Mouse (Mus musculus) kidney, embryonic 15.5 days (tissue): ENCODE data around the gene Shbg. TPM values are rescaled to one million over a fixed set of nuclear protein-coding genes. Genes with fewer than 3 reads are reported as not detected.

Experiments
- ATAC-seq: fragments of 200-750 bp; cut with Nextera tagmentation; replicated peaks from 2 replicates; pipeline ENCODE4 v1.8.0; 2017; ENCODE audit warnings: moderate TSS enrichment; ENCODE audit not compliant: low FRiP score
- H3K27ac ChIP-seq: fragments of 300-500 bp; sonication (generic); 2 replicates; pipeline ENCODE4 v1.5.1; 2015; ENCODE audit warnings: mild to moderate bottlenecking, inconsistent platforms
- H3K27me3 ChIP-seq: fragments of 300-500 bp; sonication (generic); 2 replicates; pipeline ENCODE4 v1.6.1; 2015; ENCODE audit warnings: inconsistent platforms
- H3K36me3 ChIP-seq: fragments of 300-500 bp; sonication (generic); 2 replicates; pipeline ENCODE4 v1.6.1; 2015; ENCODE audit warnings: inconsistent platforms
- H3K4me1 ChIP-seq: fragments of 300-500 bp; sonication (generic); 2 replicates; pipeline ENCODE4 v1.6.1; 2015; ENCODE audit warnings: inconsistent platforms
- H3K4me2 ChIP-seq: fragments of 300-500 bp; sonication (generic); 2 replicates; pipeline ENCODE4 v1.6.1; 2015; ENCODE audit warnings: moderate library complexity, mild to moderate bottlenecking, inconsistent platforms
- H3K4me3 ChIP-seq: fragments of 300-500 bp; sonication (generic); replicated peaks from 2 replicates; pipeline ENCODE4 v1.5.1; 2015; ENCODE audit warnings: mild to moderate bottlenecking, inconsistent platforms
- H3K9ac ChIP-seq: fragments of 300-500 bp; sonication (generic); 2 replicates; pipeline ENCODE4 v1.6.1; 2015; ENCODE audit warnings: mild to moderate bottlenecking, inconsistent platforms
- H3K9me3 ChIP-seq: fragments of 300-500 bp; sonication (generic); replicated peaks from 2 replicates; pipeline ENCODE4 v1.6.1; 2016; ENCODE audit warnings: inconsistent platforms
- WGBS: fragments of 180-500 bp; shearing (Covaris S2); methylation state at CpG from one replicate; pipeline ENCODE4 v1.1.7; 2015; ENCODE audit warnings: mixed read lengths; 5-methylcytosine and 5-hydroxymethylcytosine counted together
- polyA plus RNA-seq: library from polyadenylated mRNA; unstranded; fragments of >200 nt; fragmentation: Nextera tagmentation; extraction: Ambion mirVana; gene quantifications from 2 replicates; pipeline ENCODE4 v1.2.1, GENCODE M21; 2015

Shbg gene
- 0.30 and 0.49 TPM in 2 replicates for polyA plus RNA-seq

DNA sequence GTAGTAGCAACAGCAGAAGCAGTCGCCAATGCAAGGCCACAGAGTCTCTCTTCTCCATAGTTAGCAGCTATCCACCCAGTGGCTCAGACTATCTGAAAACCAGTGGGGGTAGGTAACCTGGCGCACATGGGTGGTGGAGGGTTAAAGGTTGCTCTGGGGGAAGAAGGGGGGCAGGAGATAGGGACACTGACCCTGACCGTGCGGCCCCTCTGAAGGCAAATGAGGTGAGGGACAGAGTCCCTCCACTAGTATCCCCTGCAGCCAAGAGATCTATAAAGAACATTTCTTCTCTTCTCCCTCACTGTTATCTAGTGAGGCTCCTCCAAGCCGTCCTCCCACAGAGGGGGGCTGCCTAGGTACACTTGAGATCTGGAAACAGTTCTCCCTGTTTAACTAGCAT is at the start of gene Shbg:
Gene Shbg, minus strand, starts transcription at position 101 of the 400 bp plus-strand sequence.
- Histone ChIP-seq H3K9ac (no peak within 1 kb of the TSS), H3K9me3 (no peaks in the 10 kb centered on the region), H3K4me2 (no peak within 1 kb of the TSS), H3K36me3 (no peaks in the 10 kb centered on the region), H3K4me3 (no peak within 1 kb of the TSS), H3K27me3 (peaks cover 8% of the 10 kb centered on the region; the same call in 1 of the 2 replicates), H3K27ac (no peak within 1 kb of the TSS), H3K4me1 (peaks cover 14% of the 10 kb centered on the region)
- WGBS: 60% methylated on average over 5 of the region's 5 CpGs
- no peak for ATAC-seq

DNA sequence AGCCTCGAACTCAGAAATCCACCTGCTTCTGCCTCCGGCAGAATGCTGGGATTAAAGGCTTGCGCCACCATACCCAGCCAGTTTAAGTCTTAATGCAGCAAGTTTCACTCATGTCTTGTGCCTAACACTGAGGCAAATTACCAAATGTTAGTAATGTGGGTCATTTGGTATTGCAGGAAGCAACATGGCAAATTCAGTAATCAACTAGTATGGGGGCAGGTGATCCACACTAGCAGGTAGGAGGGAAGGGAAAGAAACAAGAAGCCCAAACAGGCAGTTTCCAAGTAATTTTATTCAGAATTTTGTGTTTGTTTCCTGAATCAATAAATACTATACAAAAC is 48.9 kb upstream of the Shbg start:
- no peak for ATAC-seq
- H3K9ac ChIP-seq: no peak overlapping the region
- H3K27ac ChIP-seq: peak overlapping the region; percentile 58; the same call in 1 of the 2 replicates
- no peaks in the 10 kb centered on the region for H3K9me3 ChIP-seq
- 89% methylated on average over 3 of the region's 3 CpGs for WGBS
- H3K4me3 ChIP-seq: no peak overlapping the region
- no peak overlapping the region for H3K4me2 ChIP-seq
- no peaks in the 10 kb centered on the region for H3K27me3 ChIP-seq
- peaks cover 40% of the 10 kb centered on the region for H3K4me1 ChIP-seq
- peaks cover 78% of the 10 kb centered on the region for H3K36me3 ChIP-seq

DNA sequence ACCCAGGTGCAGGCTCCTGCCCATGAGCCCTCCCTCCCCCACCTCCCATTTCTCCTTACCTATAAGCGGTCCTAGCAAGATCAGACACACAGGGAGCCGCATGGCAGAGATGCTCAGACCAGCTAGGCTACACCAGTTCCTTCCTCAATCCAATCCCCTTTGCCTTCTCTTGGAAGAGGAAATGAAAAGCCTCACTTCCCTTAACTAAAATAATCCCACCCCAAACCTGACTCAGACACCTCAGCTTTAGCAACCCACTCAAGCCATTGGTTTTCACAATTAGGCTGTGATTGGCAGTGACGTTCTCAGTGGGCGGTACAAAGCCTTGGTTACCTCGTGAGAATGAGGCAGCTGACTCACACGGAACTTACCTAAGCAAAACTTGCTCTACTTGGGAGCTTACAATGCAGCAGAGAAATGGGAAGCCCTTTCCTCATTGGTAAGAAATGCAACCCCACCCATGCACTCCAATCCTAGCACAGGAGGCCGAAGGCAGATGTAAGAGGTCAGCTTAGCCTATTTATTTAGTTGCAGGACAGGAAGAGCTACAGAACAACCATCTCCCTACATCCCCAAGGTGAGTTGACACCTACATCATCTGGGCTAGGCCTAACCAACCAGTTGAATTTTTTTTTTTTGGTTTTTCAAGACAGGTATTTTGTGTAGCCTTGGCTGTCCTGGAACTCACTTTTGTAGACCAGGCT is 48.4 kb upstream of the Shbg start, which contains the start of gene Cd68:
Gene Cd68, minus strand, starts transcription at position 193 of the 704 bp plus-strand sequence.
- 37% methylated on average over 7 of the region's 7 CpGs for WGBS
- no peaks in the 10 kb centered on the region for H3K27me3 ChIP-seq
- peak within 1 kb of the TSS; percentile 58; the same call in 1 of the 2 replicates for H3K27ac ChIP-seq
- peaks cover 78% of the 10 kb centered on the region for H3K36me3 ChIP-seq
- no peak within 1 kb of the TSS for H3K9ac ChIP-seq
- no peak for ATAC-seq
- no peak within 1 kb of the TSS for H3K4me3 ChIP-seq
- H3K9me3 ChIP-seq: no peaks in the 10 kb centered on the region
- peaks cover 45% of the 10 kb centered on the region for H3K4me1 ChIP-seq
- H3K4me2 ChIP-seq: no peak within 1 kb of the TSS

DNA sequence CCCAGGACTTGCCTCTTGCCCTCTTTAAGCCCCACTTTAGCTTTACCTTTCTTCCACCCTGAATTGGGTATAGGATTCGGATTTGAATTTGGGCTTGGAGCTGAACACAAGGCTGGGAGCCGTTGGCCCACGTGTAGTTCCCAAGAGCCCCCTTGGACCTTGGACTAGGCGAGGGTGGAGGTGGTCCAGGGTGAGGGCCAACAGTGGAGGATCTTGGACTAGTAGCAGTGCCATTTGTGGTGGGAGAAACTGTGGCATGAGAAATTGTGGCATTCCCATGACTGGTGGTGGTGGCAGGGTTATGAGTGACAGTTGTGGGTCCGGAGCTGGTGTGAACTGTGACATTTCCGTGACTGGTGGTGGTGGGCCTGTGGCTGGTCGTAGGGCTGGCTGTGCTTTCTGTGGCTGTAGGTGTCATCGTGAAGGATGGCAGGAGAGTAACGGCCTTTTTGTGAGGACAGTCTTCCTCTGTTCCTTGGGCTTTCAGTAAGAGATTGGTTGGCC is 47.8 kb upstream of the Shbg start:
- Histone ChIP-seq H3K27ac (peak overlapping the region; percentile 58; the same call in 1 of the 2 replicates), H3K36me3 (peaks cover 73% of the 10 kb centered on the region), H3K9me3 (no peaks in the 10 kb centered on the region), H3K4me3 (no peak overlapping the region), H3K4me2 (no peak overlapping the region), H3K9ac (no peak overlapping the region), H3K27me3 (no peaks in the 10 kb centered on the region), H3K4me1 (peaks cover 47% of the 10 kb centered on the region)
- ATAC-seq: no peak
- WGBS: 70% methylated on average over 9 of the region's 9 CpGs

DNA sequence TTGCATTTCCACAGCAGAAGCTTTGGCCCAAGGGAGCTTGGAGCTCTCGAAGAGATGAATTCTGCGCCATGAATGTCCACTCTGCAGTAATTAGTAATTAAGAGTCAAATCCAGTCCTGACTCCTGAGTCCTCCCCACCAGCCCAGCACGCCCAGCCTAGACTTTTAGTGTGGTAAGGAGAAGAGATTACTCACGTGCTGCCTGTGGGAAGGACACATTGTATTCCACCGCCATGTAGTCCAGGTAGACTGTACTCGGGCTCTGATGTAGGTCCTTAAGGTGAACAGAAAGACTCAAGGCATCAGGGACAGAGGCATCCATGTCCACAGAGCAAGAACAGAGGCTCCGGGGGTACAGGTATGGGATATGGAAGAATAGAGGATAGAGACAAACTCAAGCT is 47.1 kb upstream of the Shbg start:
- peaks cover 43% of the 10 kb centered on the region for H3K4me1 ChIP-seq
- no peak overlapping the region for H3K27ac ChIP-seq
- no peak for ATAC-seq
- 91% methylated on average over 7 of the region's 7 CpGs for WGBS
- H3K9me3 ChIP-seq: no peaks in the 10 kb centered on the region
- H3K27me3 ChIP-seq: no peaks in the 10 kb centered on the region
- H3K4me3 ChIP-seq: no peak overlapping the region
- peaks cover 68% of the 10 kb centered on the region for H3K36me3 ChIP-seq
- H3K9ac ChIP-seq: no peak overlapping the region
- no peak overlapping the region for H3K4me2 ChIP-seq

DNA sequence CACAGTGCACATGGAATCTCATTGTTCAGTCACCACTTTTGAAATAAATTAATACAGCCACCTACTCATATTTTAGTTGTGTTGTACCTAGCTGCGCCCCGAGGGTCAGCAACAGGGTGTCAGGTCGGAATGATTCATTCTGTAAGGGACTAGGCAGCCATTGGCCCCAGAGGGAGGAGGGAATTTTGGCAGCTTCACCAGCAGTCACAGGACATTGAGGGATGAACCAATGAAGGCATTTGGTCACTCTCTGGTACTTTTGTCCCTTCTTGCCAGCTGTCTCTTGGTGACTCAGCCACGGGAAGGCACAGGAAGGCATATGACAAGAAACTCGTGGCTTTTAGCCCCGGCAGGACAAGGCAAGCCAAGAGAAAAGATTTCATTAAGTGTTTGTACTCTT is 46.1 kb upstream of the Shbg start:
- no peak for ATAC-seq
- WGBS: 85% methylated on average over 6 of the region's 6 CpGs
- H3K27ac ChIP-seq: peak overlapping the region; percentile 97

DNA sequence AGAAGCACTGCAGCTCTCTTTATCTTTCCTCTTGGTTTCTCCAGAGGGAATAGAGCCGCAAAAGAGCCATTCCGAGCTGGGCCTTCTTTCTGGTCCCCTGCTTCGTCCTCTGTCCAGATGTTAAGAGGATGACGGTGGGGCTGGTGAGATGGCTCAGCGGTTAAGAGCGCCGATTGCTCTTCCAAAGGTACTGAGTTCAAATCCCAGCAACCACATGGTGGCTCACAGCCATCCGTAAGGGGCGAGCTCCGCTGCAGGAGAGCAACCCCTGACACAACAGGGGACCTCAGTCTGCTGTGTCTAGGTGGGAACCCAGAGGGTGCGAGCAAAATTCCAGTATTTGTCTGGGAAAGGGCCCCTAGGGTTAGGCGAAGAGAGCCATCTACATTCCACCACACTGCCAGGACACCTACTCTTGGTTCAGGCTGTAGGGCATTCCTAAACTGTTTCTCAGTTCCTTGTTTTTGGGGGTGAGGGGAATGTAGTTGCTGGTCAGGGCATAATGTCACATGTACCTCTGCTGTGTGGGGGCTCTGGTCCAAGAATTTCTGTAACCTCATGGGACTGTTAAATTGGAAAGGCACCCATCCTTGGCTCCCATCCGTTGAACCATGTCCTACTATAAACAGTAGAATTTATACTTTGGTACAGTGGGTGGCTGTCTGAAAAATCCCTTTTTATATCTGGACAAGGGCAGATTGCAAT is 45.4 kb upstream of the Shbg start:
- Histone ChIP-seq H3K27me3 (no peaks in the 10 kb centered on the region), H3K4me3 (peak overlapping the region; percentile 67), H3K9ac (peak overlapping the region; percentile 56), H3K36me3 (peaks cover 66% of the 10 kb centered on the region), H3K27ac (peak overlapping the region; percentile 97), H3K4me2 (peak overlapping the region; percentile 59), H3K9me3 (no peaks in the 10 kb centered on the region), H3K4me1 (peaks cover 28% of the 10 kb centered on the region)
- 0 out of 2 replicates have a peak, but pooled peaks have one; percentile 2 for ATAC-seq
- 63% methylated on average over 13 of the region's 13 CpGs for WGBS

More for the DNA sequence above, 46.1 kb upstream of the Shbg start:
- Histone ChIP-seq H3K4me2 (no peak overlapping the region), H3K4me3 (no peak overlapping the region), H3K4me1 (peaks cover 33% of the 10 kb centered on the region), H3K9me3 (no peaks in the 10 kb centered on the region), H3K27me3 (no peaks in the 10 kb centered on the region), H3K36me3 (peaks cover 66% of the 10 kb centered on the region), H3K9ac (no peak overlapping the region)

DNA sequence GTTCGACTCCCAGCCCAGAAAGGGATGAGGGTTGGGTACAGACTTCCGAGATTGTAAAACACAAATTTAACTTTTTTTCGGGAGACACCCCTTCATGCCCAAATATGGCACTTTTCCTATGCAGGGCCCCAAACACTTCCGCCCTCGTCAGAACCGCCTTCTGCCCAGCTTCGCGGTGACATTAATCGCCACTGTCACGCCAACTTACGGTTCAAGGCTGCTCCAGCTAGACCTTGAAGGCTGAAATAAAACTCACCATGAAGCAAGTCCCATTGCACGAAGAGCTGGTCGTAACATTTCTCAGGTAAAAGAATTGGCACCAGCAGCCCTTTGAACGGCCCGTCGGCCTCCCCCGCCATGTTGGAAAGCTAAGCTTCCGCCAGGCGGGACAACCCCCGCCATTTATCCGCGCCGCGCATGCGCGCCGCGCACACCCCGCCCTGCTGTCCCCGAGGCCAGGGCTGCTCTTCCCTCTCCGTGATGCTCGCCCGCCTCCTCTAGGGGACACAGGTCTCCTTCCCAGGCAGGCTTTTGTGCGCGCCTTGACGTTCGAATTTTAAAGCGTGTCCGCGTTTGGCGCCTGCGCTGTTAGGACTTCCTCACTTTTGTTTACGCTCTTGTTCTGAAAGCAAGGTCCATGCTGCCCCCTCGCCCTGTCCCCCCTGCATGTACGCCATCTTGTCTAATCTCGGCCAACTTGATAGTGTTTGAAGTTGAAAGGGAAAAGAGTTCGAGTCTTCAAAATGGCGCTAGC is 44.7 kb upstream of the Shbg start, which contains the start of gene Mpdu1:
Gene Mpdu1, minus strand, starts transcription at position 430 of the 754 bp plus-strand sequence.
- Histone ChIP-seq H3K4me1 (peaks cover 28% of the 10 kb centered on the region), H3K27me3 (no peaks in the 10 kb centered on the region), H3K36me3 (peaks cover 66% of the 10 kb centered on the region), H3K9ac (peak within 1 kb of the TSS; percentile 56), H3K9me3 (no peaks in the 10 kb centered on the region), H3K27ac (peak within 1 kb of the TSS; percentile 97), H3K4me2 (peak within 1 kb of the TSS; percentile 59), H3K4me3 (peak within 1 kb of the TSS; percentile 67)
- ATAC-seq: peak; percentile 96
- WGBS: under 1% methylated on average over 48 of the region's 48 CpGs

DNA sequence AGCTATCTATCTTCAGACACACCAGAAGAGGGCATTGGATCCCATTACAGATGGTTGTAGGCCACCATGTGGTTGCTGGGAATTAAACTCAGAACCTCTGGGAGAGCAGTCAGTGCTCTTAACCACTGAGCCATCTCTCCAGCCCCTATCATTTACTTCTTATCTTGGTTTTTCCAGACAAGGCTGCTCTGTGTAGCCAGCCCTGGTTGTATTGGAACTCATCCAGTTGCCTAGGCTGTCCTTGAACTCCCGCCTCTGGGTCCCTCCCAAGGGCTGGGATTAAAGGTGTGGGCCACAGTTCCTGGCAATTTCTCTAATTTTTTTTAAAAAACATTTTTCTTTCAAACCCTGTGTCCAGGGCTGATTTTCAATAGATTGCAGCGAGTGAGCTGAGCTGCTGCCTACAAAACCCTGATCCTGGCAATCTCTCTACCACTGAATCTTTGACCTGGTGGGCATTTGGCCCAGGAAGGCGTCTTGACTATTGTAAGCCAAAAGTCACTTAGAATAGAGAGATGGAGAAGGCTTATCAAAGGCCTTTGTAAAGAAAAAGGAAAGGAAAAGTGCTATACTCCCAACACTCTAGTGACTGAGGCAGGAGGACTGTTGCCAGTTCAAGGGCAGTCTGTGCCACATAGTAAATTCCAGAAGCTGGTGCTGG is 43.6 kb upstream of the Shbg start:
- Histone ChIP-seq H3K27ac (peak overlapping the region; percentile 97), H3K4me1 (peaks cover 36% of the 10 kb centered on the region), H3K9ac (peak overlapping the region; percentile 56), H3K36me3 (peaks cover 64% of the 10 kb centered on the region), H3K4me2 (peak overlapping the region; percentile 59), H3K4me3 (peak overlapping the region; percentile 67), H3K9me3 (no peaks in the 10 kb centered on the region), H3K27me3 (no peaks in the 10 kb centered on the region)
- ATAC-seq: no peak
- WGBS: 83% methylated on average over 3 of the region's 3 CpGs

DNA sequence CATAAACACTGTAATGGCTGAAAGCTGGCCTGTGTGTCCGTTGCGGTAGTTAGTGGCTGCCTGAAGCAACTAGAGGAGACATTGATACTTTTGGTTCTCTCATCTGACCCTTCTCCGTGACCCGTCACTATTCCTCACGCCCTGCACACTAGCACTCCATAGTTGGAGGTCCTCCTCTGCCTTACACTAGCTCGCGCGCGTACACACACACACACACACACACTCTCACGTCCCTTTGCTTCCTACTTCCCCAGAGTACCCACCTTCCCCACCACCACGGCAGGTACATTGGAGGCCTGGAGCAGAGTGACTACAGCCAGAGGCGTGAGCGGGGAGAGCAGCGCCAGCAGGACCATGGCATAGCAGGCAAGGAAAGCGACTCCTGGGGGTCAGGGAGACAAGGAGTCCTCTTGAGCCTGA is 39.8 kb upstream of the Shbg start:
- ATAC-seq: no peak
- WGBS: 77% methylated on average over 15 of the region's 15 CpGs
- no peaks in the 10 kb centered on the region for H3K9me3 ChIP-seq

More for the DNA sequence above, 39.8 kb upstream of the Shbg start:
- no peak overlapping the region for H3K27ac ChIP-seq
- no peak overlapping the region for H3K4me3 ChIP-seq
- no peak overlapping the region for H3K4me2 ChIP-seq
- no peak overlapping the region for H3K9ac ChIP-seq
- H3K27me3 ChIP-seq: no peaks in the 10 kb centered on the region
- peaks cover 64% of the 10 kb centered on the region for H3K36me3 ChIP-seq
- H3K4me1 ChIP-seq: peaks cover 46% of the 10 kb centered on the region
